Mouse (Mus musculus) thymus, adult 2 months (tissue): ENCODE data around the gene Sema5b.

Experiments
- CTCF ChIP-seq: fragments of 200-500 bp; IDR thresholded peaks from 2 replicates; pipeline ENCODE4 v1.5.1; 2012; ENCODE audit warnings: mild to moderate bottlenecking, control low read depth, low read length, moderate library complexity, borderline replicate concordance; ENCODE audit not compliant: control insufficient read depth, poor library complexity, insufficient read depth; ENCODE audit errors: extremely low read depth
- POLR2A ChIP-seq: fragments of 200-500 bp; IDR thresholded peaks from 2 replicates; pipeline ENCODE4 v1.6.1; 2012; ENCODE audit warnings: mild to moderate bottlenecking, low read length, control low read depth, moderate library complexity; ENCODE audit not compliant: control insufficient read depth, poor library complexity, insufficient read depth; ENCODE audit errors: extremely low read depth

DNA sequence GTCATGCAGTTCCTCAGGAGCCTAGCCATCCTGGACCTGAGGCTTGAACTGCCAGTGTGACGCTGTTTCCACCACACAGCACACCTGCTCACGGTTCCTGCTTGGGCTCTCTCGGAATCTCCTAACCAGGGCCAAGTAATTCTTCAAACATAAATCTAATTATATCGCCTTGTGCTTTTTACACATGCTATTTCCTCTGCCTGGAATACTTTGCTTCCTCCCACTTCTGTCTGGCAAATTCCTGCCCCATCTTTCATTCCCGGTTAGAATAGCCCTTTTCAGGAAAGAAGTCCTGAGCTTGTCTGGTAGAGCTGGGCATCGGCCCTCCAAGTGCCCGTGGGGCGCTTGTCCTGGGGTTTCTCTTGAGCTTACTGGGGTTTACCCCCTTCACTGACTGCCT is 3.3 kb upstream of the Sema5b start:
- TF ChIP-seq POLR2A = no peak
- no peak for TF ChIP-seq CTCF
